ENCODE assay signal across 10 mouse cellular contexts in the genomic region with DNA sequence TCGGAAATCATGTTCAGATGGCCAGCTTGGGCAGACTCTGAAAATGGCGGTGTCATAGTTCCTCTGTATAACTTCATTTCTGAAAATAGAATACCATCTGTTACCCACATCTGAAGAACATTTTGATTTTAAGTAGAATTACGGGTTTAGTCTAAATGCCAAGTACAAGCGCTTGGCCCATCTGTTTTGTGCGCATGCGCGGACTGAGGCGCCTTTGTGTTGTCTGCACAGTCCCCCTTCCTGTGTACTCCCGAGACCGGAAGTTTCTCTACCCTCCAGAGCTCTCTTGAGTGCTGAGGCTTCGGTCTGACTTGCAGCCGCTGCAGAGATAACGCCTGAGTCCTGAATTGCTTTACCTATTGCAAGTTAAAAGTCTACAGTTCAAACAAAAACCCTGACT. TPM values are rescaled to one million over a fixed set of nuclear protein-coding genes. Genes with fewer than 3 reads are reported as not detected.
A peak's percentile ranks its signal among the peaks of the same experiment; 100 is the strongest.
DNase-seq lines count a peak whose midpoint lies in the region; ATAC-seq and TF ChIP-seq lines count a peak whose summit lies in the region.
"Had no signal": no experiment of that assay in that cellular context is flagged by ENCODE, and none has a peak within 500 bp of the region (broad histone marks: within the 10 kb centered on the region; RNA-seq: fewer than 3 reads in every experiment).

No protein-coding gene starts in this region.

- no peak for TF ChIP-seq CTCF in testis, adult 2 months (IDR thresholded peaks at IDR 0.05; ENCODE audit: control insufficient read depth, insufficient read depth, insufficient replicate concordance, low read depth, low read length)
- TF ChIP-seq CTCF in midbrain, postnatal 0 days (IDR thresholded peaks at IDR 0.05), result no peak

- no peak overlapping the region for H3K27ac ChIP-seq in testis, adult 2 months (ENCODE audit: control insufficient read depth, insufficient read depth, low read depth, low read length)
- H3K27ac ChIP-seq in kidney, embryonic 16.5 days (ENCODE audit: low read length), result no peak overlapping the region
- H3K27ac ChIP-seq in midbrain, postnatal 0 days (ENCODE audit: low read depth, low read length), result no peak overlapping the region
- H3K27ac ChIP-seq: embryonic facial prominence, embryonic 15.5 days; limb, embryonic 15.5 days had no signal

- ATAC-seq in kidney, embryonic 16.5 days (ENCODE audit: low FRiP score, low TSS enrichment), result no peak
- no peak for ATAC-seq in midbrain, postnatal 0 days (ENCODE audit: low FRiP score)

- WGBS in kidney, embryonic 16.5 days, result 95% methylated on average over 13 of the region's 13 CpGs
- WGBS in midbrain, postnatal 0 days, result 95% methylated on average over 13 of the region's 13 CpGs

- no peak overlapping the region for H3K9ac ChIP-seq in kidney, embryonic 16.5 days (replicated peaks; ENCODE audit: low read length)
- H3K9ac ChIP-seq in midbrain, postnatal 0 days (replicated peaks; ENCODE audit: low read length, poor library complexity, severe bottlenecking), result no peak overlapping the region
- H3K9ac ChIP-seq: embryonic facial prominence, embryonic 15.5 days; limb, embryonic 15.5 days had no signal

- no peaks in the 10 kb centered on the region for H3K36me3 ChIP-seq in testis, adult 2 months (ENCODE audit: control insufficient read depth, insufficient read depth, low read length)
- peaks cover 64% of the 10 kb centered on the region for H3K36me3 ChIP-seq in kidney, embryonic 16.5 days (ENCODE audit: insufficient read depth, low read length)
- H3K36me3 ChIP-seq in midbrain, postnatal 0 days (ENCODE audit: insufficient read depth, low read length), result peaks cover 22% of the 10 kb centered on the region

- H3K27me3 ChIP-seq in testis, adult 2 months (ENCODE audit: control insufficient read depth, insufficient read depth, low read length), result no peaks in the 10 kb centered on the region
- no peaks in the 10 kb centered on the region for H3K27me3 ChIP-seq in kidney, embryonic 16.5 days (ENCODE audit: insufficient read depth, low read length)
- no peaks in the 10 kb centered on the region for H3K27me3 ChIP-seq in midbrain, postnatal 0 days (ENCODE audit: insufficient read depth, low read length)
- H3K27me3 ChIP-seq: embryonic facial prominence, embryonic 15.5 days; limb, embryonic 15.5 days had no signal

- H3K4me1 ChIP-seq in testis, adult 2 months (ENCODE audit: control insufficient read depth, insufficient read depth, low read length), result peaks cover 3% of the 10 kb centered on the region; the same call in 1 of the 2 replicates
- H3K4me1 ChIP-seq in kidney, embryonic 16.5 days (ENCODE audit: insufficient read depth, low read length), result peaks cover 9% of the 10 kb centered on the region
- H3K4me1 ChIP-seq in midbrain, postnatal 0 days (ENCODE audit: insufficient read depth, low read length), result peaks cover 3% of the 10 kb centered on the region; the same call in 1 of the 2 replicates

- no peak overlapping the region for H3K4me2 ChIP-seq in kidney, embryonic 16.5 days (replicated peaks; ENCODE audit: low read depth, low read length)
- H3K4me2 ChIP-seq in midbrain, postnatal 0 days (ENCODE audit: low read depth, low read length, poor library complexity, severe bottlenecking), result no peak overlapping the region
- H3K4me2 ChIP-seq: embryonic facial prominence, embryonic 15.5 days; limb, embryonic 15.5 days had no signal

- no peak for TF ChIP-seq POLR2A in testis, adult 2 months (IDR thresholded peaks at IDR 0.05; ENCODE audit: control insufficient read depth, low read depth, low read length)

- peak overlapping the region; percentile 35 for H3K4me3 ChIP-seq in testis, adult 2 months (ENCODE audit: control insufficient read depth, low read depth, low read length)
- no peak overlapping the region for H3K4me3 ChIP-seq in kidney, embryonic 16.5 days (ENCODE audit: low read length)
- no peak overlapping the region for H3K4me3 ChIP-seq in midbrain, postnatal 0 days (ENCODE audit: low read depth, low read length)
- H3K4me3 ChIP-seq: embryonic facial prominence, embryonic 15.5 days; limb, embryonic 15.5 days had no signal

- peak; percentile 14 for DNase-seq in adrenal gland, postnatal 14 days
- DNase-seq in adrenal gland, adult 8-10 months, result no peak
- no peak for DNase-seq in testis, postnatal 10 days (ENCODE audit: low spot score)
- peak; percentile 50 to 83 for DNase-seq in left cerebral cortex, adult 8-10 months (ENCODE audit: low spot score in 2 of 2)
- DNase-seq in thymus, postnatal 25 days, result peak; percentile 77
- DNase-seq in midbrain, postnatal 0 days (ENCODE audit: low spot score), result no peak

- peaks cover 19% of the 10 kb centered on the region for H3K9me3 ChIP-seq in kidney, embryonic 16.5 days (ENCODE audit: low read length)
- no peaks in the 10 kb centered on the region for H3K9me3 ChIP-seq in midbrain, postnatal 0 days (ENCODE audit: low read length)

RNA-seq across cellular contexts. Expression of gene Zfp260, which starts 4.7 kb away (rescaled TPM):
- total RNA-seq in adrenal gland, postnatal 14 days (2021), result 36.9 and 45.6 TPM in 2 replicates
- 10 to 100 TPM; 39.9 to 66.1 (median 44.5) TPM for total RNA-seq in adrenal gland, adult 8-10 months (2022)
- polyA plus RNA-seq in testis, adult 2 months (2012; rRNA removed), result 5.7 and 8.9 TPM in 2 replicates
- total RNA-seq in left cerebral cortex, adult 8-10 months (2022), result 10 to 100 TPM; 65.7 to 79.1 (median 70.9) TPM
- polyA plus RNA-seq in kidney, embryonic 16.5 days (2015; fragmentation: Nextera tagmentation; extraction: Ambion mirVana), result 112 and 116 TPM in 2 replicates
- 39.4 and 47.4 TPM in 2 replicates for total RNA-seq in midbrain, postnatal 0 days (2014; rRNA removed)
- 43.6 and 44.4 TPM in 2 replicates for polyA plus RNA-seq in midbrain, postnatal 0 days (2015; fragmentation: Nextera tagmentation; extraction: Ambion mirVana)

RNA-seq across cellular contexts. Expression of gene Zfp566, which starts 9.0 kb away (rescaled TPM):
- 1.6 and 2.5 TPM in 2 replicates for total RNA-seq in adrenal gland, postnatal 14 days (2021)
- total RNA-seq in adrenal gland, adult 8-10 months (2022), result 1 to 10 TPM; 1.9 to 4.7 (median 4.1) TPM
- 0.43 and 0.76 TPM in 2 replicates for polyA plus RNA-seq in testis, adult 2 months (2012; rRNA removed)
- total RNA-seq in left cerebral cortex, adult 8-10 months (2022), result 10 to 100 TPM in 2 of 4 experiments, 1 to 10 TPM in 2; 9.3 to 11.2 (median 10.4) TPM
- 12.5 and 13.6 TPM in 2 replicates for polyA plus RNA-seq in kidney, embryonic 16.5 days (2015; fragmentation: Nextera tagmentation; extraction: Ambion mirVana)
- 0.93 and 3.8 TPM in 2 replicates for total RNA-seq in midbrain, postnatal 0 days (2014; rRNA removed)
- polyA plus RNA-seq in midbrain, postnatal 0 days (2015; fragmentation: Nextera tagmentation; extraction: Ambion mirVana), result 16.2 and 18.0 TPM in 2 replicates

RNA-seq across cellular contexts. Expression of gene Gm26920, which starts 9.1 kb away (rescaled TPM):
- 0.45 and 1.4 TPM in 2 replicates for total RNA-seq in adrenal gland, postnatal 14 days (2021)
- 1 to 10 TPM in 1 of 4 experiments, under 1 TPM in 1, not detected in 2; 0.48 to 2.2 TPM for total RNA-seq in adrenal gland, adult 8-10 months (2022)
- not detected in 2 replicates for polyA plus RNA-seq in testis, adult 2 months (2012; rRNA removed)
- total RNA-seq in left cerebral cortex, adult 8-10 months (2022), result under 1 TPM in 1 of 4 experiments, not detected in 3; 0.58 TPM
- polyA plus RNA-seq in kidney, embryonic 16.5 days (2015; fragmentation: Nextera tagmentation; extraction: Ambion mirVana), result 1.6 and 2.1 TPM in 2 replicates
- not detected in 2 replicates for total RNA-seq in midbrain, postnatal 0 days (2014; rRNA removed)
- 0.63 and 1.3 TPM in 2 replicates for polyA plus RNA-seq in midbrain, postnatal 0 days (2015; fragmentation: Nextera tagmentation; extraction: Ambion mirVana)

RNA-seq across cellular contexts. Expression of gene Zfp382, which starts 22.4 kb away (rescaled TPM):
- total RNA-seq in adrenal gland, postnatal 14 days (2021), result 3.9 and 5.7 TPM in 2 replicates
- 1 to 10 TPM; 3.6 to 5.7 (median 4.5) TPM for total RNA-seq in adrenal gland, adult 8-10 months (2022)
- 3.7 and 4.9 TPM in 2 replicates for polyA plus RNA-seq in testis, adult 2 months (2012; rRNA removed)
- 10 to 100 TPM; 28.9 to 31.5 (median 30.1) TPM for total RNA-seq in left cerebral cortex, adult 8-10 months (2022)
- 11.7 and 12.0 TPM in 2 replicates for polyA plus RNA-seq in kidney, embryonic 16.5 days (2015; fragmentation: Nextera tagmentation; extraction: Ambion mirVana)
- 23.0 and 24.7 TPM in 2 replicates for total RNA-seq in midbrain, postnatal 0 days (2014; rRNA removed)
- polyA plus RNA-seq in midbrain, postnatal 0 days (2015; fragmentation: Nextera tagmentation; extraction: Ambion mirVana), result 14.5 and 14.7 TPM in 2 replicates

RNA-seq across cellular contexts. Expression of gene Zfp82, which starts 26.6 kb away (rescaled TPM):
- total RNA-seq in adrenal gland, postnatal 14 days (2021), result 2.7 TPM in 1 of 2 replicates, not detected in the other
- 1 to 10 TPM in 3 of 4 experiments, under 1 TPM in 1; 0.86 to 3.3 (median 2.8) TPM for total RNA-seq in adrenal gland, adult 8-10 months (2022)
- polyA plus RNA-seq in testis, adult 2 months (2012; rRNA removed), result 0.65 and 0.67 TPM in 2 replicates
- 1 to 10 TPM; 5.7 to 6.5 (median 5.7) TPM for total RNA-seq in left cerebral cortex, adult 8-10 months (2022)
- 5.8 and 6.6 TPM in 2 replicates for polyA plus RNA-seq in kidney, embryonic 16.5 days (2015; fragmentation: Nextera tagmentation; extraction: Ambion mirVana)
- total RNA-seq in midbrain, postnatal 0 days (2014; rRNA removed), result 5.3 and 6.4 TPM in 2 replicates
- 5.4 and 6.4 TPM in 2 replicates for polyA plus RNA-seq in midbrain, postnatal 0 days (2015; fragmentation: Nextera tagmentation; extraction: Ambion mirVana)

Comparison
In these comparisons a context has a peak if more than half of its experiments do, and no peak if none do; other contexts are left out.
1. DNase-seq: peak in adrenal gland, postnatal 14 days (single experiment), left cerebral cortex, adult 8-10 months (2 of 2) and thymus, postnatal 25 days (single experiment); none in adrenal gland, adult 8-10 months (single experiment), testis, postnatal 10 days (single experiment) and midbrain, postnatal 0 days (single experiment).